Mouse (Mus musculus): ENCODE results near the gene Sarnp.

DNA sequence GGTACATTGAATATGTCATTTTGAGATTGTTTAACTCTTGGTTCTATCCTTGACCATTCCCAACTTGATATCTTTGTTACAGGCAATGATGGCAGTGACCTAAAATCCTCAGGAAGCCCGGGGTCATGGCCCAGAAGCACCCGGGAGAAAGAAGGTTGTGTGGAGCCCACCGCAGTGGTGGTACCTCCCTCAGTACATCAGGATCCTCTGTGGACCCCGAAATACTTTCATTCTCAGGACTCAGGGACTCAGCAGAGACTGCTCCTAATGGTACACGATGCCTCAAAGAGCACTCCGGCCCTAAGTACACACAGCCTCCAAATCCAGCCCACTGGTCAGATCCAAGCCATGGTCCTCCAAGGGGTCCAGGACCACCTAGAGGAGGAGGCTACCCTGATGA is 11.0 kb upstream of the Sarnp start:
- TF ChIP-seq CTCF (IDR thresholded peaks at IDR 0.05; ENCODE audit: borderline replicate concordance, extremely low read depth, insufficient read depth, insufficient read length) = no peak
- TF ChIP-seq POLR2A (IDR thresholded peaks at IDR 0.05; ENCODE audit: borderline replicate concordance, extremely low read depth, insufficient read depth, insufficient read length, poor library complexity, severe bottlenecking) = no peak
